Mouse (Mus musculus) MEL (cell line): Measurements from ENCODE around the gene Gprasp1. TPM values are rescaled to one million over a fixed set of nuclear protein-coding genes. Genes with fewer than 3 reads are reported as not detected.
A peak's percentile ranks its signal among the peaks of the same experiment; 100 is the strongest.

ENCODE experiments used
- DNase-seq: peaks from one replicate; pipeline ENCODE4 v3.0.0; 2011; ENCODE audit warnings: low read depth, low spot score
- H3K27ac ChIP-seq: 2 replicates; pipeline ENCODE4 v1.5.1; 2012; ENCODE audit warnings: low read depth, mild to moderate bottlenecking, control low read depth, low read length, moderate library complexity; ENCODE audit not compliant: control insufficient read depth
- H3K27me3 ChIP-seq, 2 experiments: fragments of 150-350 bp in 1 of 2; sonication (generic) in 1 of 2; 2 replicates each; pipeline ENCODE4 v1.6.1; 2012; ENCODE audit warnings: low read length in 2 of 2, mild to moderate bottlenecking in 2 of 2, improper control_type of control experiment in 1 of 2, moderate library complexity in 1 of 2; ENCODE audit not compliant: insufficient read depth in 2 of 2, control insufficient read depth in 1 of 2
- H3K36me3 ChIP-seq, 2 experiments: 2 replicates each; pipeline ENCODE4 v1.6.1; 2012 to 2014; ENCODE audit warnings: low read length in 2 of 2, improper control_type of control experiment in 1 of 2, inconsistent platforms in 1 of 2, mild to moderate bottlenecking in 1 of 2; ENCODE audit not compliant: insufficient read depth in 2 of 2, control insufficient read depth in 1 of 2
- H3K4me1 ChIP-seq, 2 experiments: fragments of 150-350 bp in 1 of 2; sonication (generic) in 1 of 2; 2 replicates each; pipeline ENCODE4 v1.6.1; 2012; ENCODE audit warnings: low read length in 2 of 2, improper control_type of control experiment in 1 of 2, mild to moderate bottlenecking in 1 of 2; ENCODE audit not compliant: insufficient read depth in 2 of 2, control insufficient read depth in 1 of 2
- H3K4me3 ChIP-seq, 2 experiments: fragments of 150-350 bp in 1 of 2; sonication (generic) in 1 of 2; 2 replicates each; pipeline ENCODE4 v1.5.1; 2012; ENCODE audit warnings: low read depth in 2 of 2, low read length in 2 of 2, mild to moderate bottlenecking in 2 of 2, moderate library complexity in 2 of 2, control low read depth in 1 of 2, improper control_type of control experiment in 1 of 2; ENCODE audit not compliant: control insufficient read depth in 1 of 2, insufficient read depth in 1 of 2
- H3K79me2 ChIP-seq: 2 replicates; pipeline ENCODE4 v1.6.1; 2012; ENCODE audit warnings: mild to moderate bottlenecking, low read length, moderate library complexity; ENCODE audit not compliant: control insufficient read depth, poor library complexity, insufficient read depth
- H3K9ac ChIP-seq: 2 replicates; pipeline ENCODE4 v1.6.1; 2012; ENCODE audit warnings: low read depth, mild to moderate bottlenecking, control low read depth, low read length, moderate library complexity; ENCODE audit not compliant: control insufficient read depth, poor library complexity, severe bottlenecking
- H3K9me3 ChIP-seq: fragments of 150-350 bp; sonication (generic); replicated peaks from 2 replicates; pipeline ENCODE4 v1.6.1; 2012; ENCODE audit warnings: mild to moderate bottlenecking, low read length, improper control_type of control experiment, moderate library complexity; ENCODE audit not compliant: insufficient read depth
- BHLHE40 ChIP-seq: IDR thresholded peaks from 2 replicates; pipeline ENCODE4 v1.6.1; 2012; ENCODE audit warnings: low read depth, mild to moderate bottlenecking, inconsistent platforms, low read length, improper control_type of control experiment, borderline replicate concordance
- CHD1 ChIP-seq: IDR thresholded peaks from 2 replicates; pipeline ENCODE4 v1.6.1; 2012; ENCODE audit warnings: low read depth, mild to moderate bottlenecking, inconsistent platforms, low read length, improper control_type of control experiment
- CHD2 ChIP-seq: IDR thresholded peaks from 2 replicates; pipeline ENCODE4 v1.6.1; 2011; ENCODE audit warnings: low read length, improper control_type of control experiment
- CTCF ChIP-seq, 3 experiments: IDR thresholded peaks in 2 of 3; conservative IDR thresholded peaks in 1 of 3; 2 replicates each; pipeline ENCODE4 v1.5.1; 2011 to 2012; ENCODE audit warnings: low read length in 3 of 3, low read depth in 2 of 3, mild to moderate bottlenecking in 2 of 3, improper control_type of control experiment in 1 of 3, inconsistent platforms in 1 of 3, mixed read lengths in 1 of 3, moderate library complexity in 1 of 3; ENCODE audit not compliant: control insufficient read depth in 1 of 3, insufficient read depth in 1 of 3, poor library complexity in 1 of 3, severe bottlenecking in 1 of 3
- ETS1 ChIP-seq: IDR thresholded peaks from 2 replicates; pipeline ENCODE4 v1.6.1; 2012; ENCODE audit warnings: low read depth, mild to moderate bottlenecking, inconsistent platforms, low read length, improper control_type of control experiment, moderate library complexity
- KAT2A ChIP-seq: conservative IDR thresholded peaks from 2 replicates; pipeline ENCODE4 v1.6.1; 2012; ENCODE audit warnings: low read depth, low read length, improper control_type of control experiment, inconsistent platforms
- MYC ChIP-seq: IDR thresholded peaks from 2 replicates; pipeline ENCODE4 v1.6.1; 2011; ENCODE audit warnings: low read depth, mild to moderate bottlenecking, low read length, improper control_type of control experiment, moderate library complexity
- RAD21 ChIP-seq: IDR thresholded peaks from 2 replicates; pipeline ENCODE4 v1.6.1; 2011; ENCODE audit warnings: mild to moderate bottlenecking, low read depth, low read length, improper control_type of control experiment
- SMC3 ChIP-seq: IDR thresholded peaks from 2 replicates; pipeline ENCODE4 v1.6.1; 2011; ENCODE audit warnings: low read depth, low read length, improper control_type of control experiment
- USF2 ChIP-seq, 2 experiments: IDR thresholded peaks; 2 replicates each; pipeline ENCODE4 v1.6.1; 2011 to 2012; ENCODE audit warnings: improper control_type of control experiment in 2 of 2, low read length in 2 of 2, borderline replicate concordance in 1 of 2, inconsistent platforms in 1 of 2, low read depth in 1 of 2, mild to moderate bottlenecking in 1 of 2; ENCODE audit not compliant: insufficient read depth in 1 of 2
- polyA plus RNA-seq, 2 experiments: library from polyadenylated mRNA; stranded (reverse) in 1 of 2; unstranded in 1 of 2; fragments of >175 nt in 1 of 2; fragments of >200 nt in 1 of 2; gene quantifications; 2 replicates each; pipeline versions ENCODE4 v1.2.1 to v1.2.4; 2012; ENCODE audit warnings: low replicate concordance in 2 of 2, low read depth in 1 of 2; ENCODE audit not compliant: insufficient read length in 2 of 2, insufficient read depth in 1 of 2, missing spikeins in 1 of 2
- total RNA-seq: library from RNA; depleted of rRNA; stranded (reverse); fragments of 300-350 nt; gene quantifications from 2 replicates; pipeline ENCODE4 v1.2.3, GENCODE M21; 2012

The Gprasp1 gene
- total and polyA plus RNA-seq, 3 experiments: 13.8 to 25.0 TPM; not detected in 1

GRCm38 (mm10) chrX:135752832-135753231 is 10.3 kb downstream of the Gprasp1 start:
- Histone ChIP-seq H3K79me2 (no peaks in the 10 kb centered on the region), H3K9ac (no peak overlapping the region), H3K36me3 (peaks cover 0 to 2% of the 10 kb centered on the region in 2 experiments; a peak in 1 of 4 replicates), H3K27ac (no peak overlapping the region), H3K9me3 (no peaks in the 10 kb centered on the region), H3K4me3 (no peak overlapping the region), H3K4me1 (no peaks in the 10 kb centered on the region), H3K27me3 (no peaks in the 10 kb centered on the region)
- DNase-seq: peak; percentile 83
- TF ChIP-seq RAD21 (peak; percentile 42), USF2 (IDR thresholded peaks at IDR 0.05; ENCODE audit: borderline replicate concordance in 1 of 2, insufficient read depth in 1 of 2, low read depth in 1 of 2, low read length in 2 of 2) (no peak), CTCF (IDR thresholded peaks at IDR 0.05 in 2 of 3, conservative IDR thresholded peaks at IDR 0.05 in 1 of 3; ENCODE audit: control insufficient read depth in 1 of 3, insufficient read depth in 1 of 3, low read depth in 2 of 3, low read length in 3 of 3, poor library complexity in 1 of 3, severe bottlenecking in 1 of 3) (peak; percentile 73 to 84 (median 78)), SMC3 (peak; percentile 61)

- H3K36me3 ChIP-seq: no peaks in the 10 kb centered on the region; a peak in 1 of 4 replicates
- no peaks in the 10 kb centered on the region for H3K4me1 ChIP-seq
- no peak overlapping the region for H3K27ac ChIP-seq
- TF ChIP-seq CHD1 (no peak), SMC3 (peak; percentile 33), CHD2 (no peak), MYC (no peak), CTCF (IDR thresholded peaks at IDR 0.05 in 2 of 3, conservative IDR thresholded peaks at IDR 0.05 in 1 of 3; ENCODE audit: control insufficient read depth in 1 of 3, insufficient read depth in 1 of 3, low read depth in 2 of 3, low read length in 3 of 3, poor library complexity in 1 of 3, severe bottlenecking in 1 of 3) (peak; percentile 38 to 65 (median 55)), KAT2A (no peak), RAD21 (peak; percentile 41)
- H3K9ac ChIP-seq: no peak overlapping the region
- DNase-seq: peak; percentile 54
- H3K4me3 ChIP-seq: no peak overlapping the region
- no peaks in the 10 kb centered on the region for H3K9me3 ChIP-seq
- no peaks in the 10 kb centered on the region for H3K79me2 ChIP-seq
- H3K27me3 ChIP-seq: no peaks in the 10 kb centered on the region
These were observed 19.2 kb downstream of the Gprasp1 start for GRCm38 (mm10) chrX:135761707-135762106.

- no peaks in the 10 kb centered on the region for H3K9me3 ChIP-seq
- H3K9ac ChIP-seq: no peak overlapping the region
- no peak for TF ChIP-seq BHLHE40
- TF ChIP-seq ETS1: 0 out of 2 replicates have a peak, but pooled peaks have one; percentile 25
- TF ChIP-seq, all 39 proteins: peak for 1
- H3K79me2 ChIP-seq: no peaks in the 10 kb centered on the region
- H3K27ac ChIP-seq: peak overlapping the region; percentile 49
- no peaks in the 10 kb centered on the region for H3K27me3 ChIP-seq
- peaks cover 13% of the 10 kb centered on the region in 2 experiments for H3K4me1 ChIP-seq
- no peak overlapping the region for H3K4me3 ChIP-seq
- DNase-seq: peak; percentile 44
- peaks cover 0 to 15% of the 10 kb centered on the region in 2 experiments; a peak in 2 of 4 replicates for H3K36me3 ChIP-seq
These were observed 25.6 kb downstream of the Gprasp1 start for GRCm38 (mm10) chrX:135768043-135768548.
